Mouse (Mus musculus): Measurements from ENCODE around the gene Alg12. TPM values are rescaled to one million over a fixed set of nuclear protein-coding genes. Genes with fewer than 3 reads are reported as not detected.
"Not testable (repeated sequence)": the region's sequence is repeated elsewhere in the genome, so short reads cannot be mapped to it uniquely, and the experiment has no call there.

Gene Alg12
- polyA plus RNA-seq, 1 experiment from 2014 or later, result 8.1 TPM

GRCm38 (mm10) chr15:88814411-88815047 is 4.6 kb downstream of the Alg12 start:
- H3K9me3 ChIP-seq (ENCODE audit: control insufficient read depth, low read length), result no peaks in the 10 kb centered on the region
- DNase-seq, result peak; percentile 11
- no peaks in the 10 kb centered on the region for H3K27me3 ChIP-seq (ENCODE audit: control insufficient read depth, insufficient read depth, low read length)
- H3K27ac ChIP-seq (replicated peaks; ENCODE audit: low read depth, low read length), result no peak overlapping the region
- peaks cover 4% of the 10 kb centered on the region for H3K4me1 ChIP-seq (ENCODE audit: control insufficient read depth, insufficient read depth, low read length)
- H3K4me3 ChIP-seq (replicated peaks; ENCODE audit: low read depth, low read length), result no peak overlapping the region
- peaks cover 45% of the 10 kb centered on the region for H3K36me3 ChIP-seq (ENCODE audit: control insufficient read depth, insufficient read depth, low read length)
- no peak overlapping the region for H3K4me2 ChIP-seq (ENCODE audit: low read length)
- no peak overlapping the region for H3K9ac ChIP-seq (replicated peaks; ENCODE audit: low read length)
- WGBS, result 97% methylated on average over 11 of the region's 11 CpGs
- no peak for ATAC-seq (ENCODE audit: low FRiP score, low TSS enrichment)

GRCm38 (mm10) chr15:88813873-88814272 is 5.2 kb downstream of the Alg12 start:
- H3K27ac ChIP-seq (replicated peaks; ENCODE audit: low read depth, low read length); H3K4me1 ChIP-seq (ENCODE audit: control insufficient read depth, insufficient read depth, low read length); DNase-seq; H3K4me2 ChIP-seq (ENCODE audit: low read length); H3K4me3 ChIP-seq (replicated peaks; ENCODE audit: low read depth, low read length); H3K9me3 ChIP-seq (ENCODE audit: control insufficient read depth, low read length); ATAC-seq (ENCODE audit: low FRiP score, low TSS enrichment); H3K27me3 ChIP-seq (ENCODE audit: control insufficient read depth, insufficient read depth, low read length); H3K9ac ChIP-seq (replicated peaks; ENCODE audit: low read length): not testable (repeated sequence)
- H3K36me3 ChIP-seq (ENCODE audit: control insufficient read depth, insufficient read depth, low read length), result peaks cover 49% of the 10 kb centered on the region
- 100% methylated on average over 2 of the region's 2 CpGs for WGBS

GRCm38 (mm10) chr15:88813262-88813661 is 5.9 kb downstream of the Alg12 start:
- ATAC-seq (ENCODE audit: low FRiP score, low TSS enrichment) (no peak), DNase-seq (no peak)
- H3K9ac ChIP-seq (replicated peaks; ENCODE audit: low read length), result no peak overlapping the region
- no peaks in the 10 kb centered on the region for H3K9me3 ChIP-seq (ENCODE audit: control insufficient read depth, low read length)
- no peak overlapping the region for H3K27ac ChIP-seq (replicated peaks; ENCODE audit: low read depth, low read length)
- 98% methylated on average over 3 of the region's 3 CpGs for WGBS
- peaks cover 49% of the 10 kb centered on the region for H3K36me3 ChIP-seq (ENCODE audit: control insufficient read depth, insufficient read depth, low read length)
- H3K27me3 ChIP-seq (ENCODE audit: control insufficient read depth, insufficient read depth, low read length), result no peaks in the 10 kb centered on the region
- no peak overlapping the region for H3K4me3 ChIP-seq (replicated peaks; ENCODE audit: low read depth, low read length)
- no peak overlapping the region for H3K4me2 ChIP-seq (ENCODE audit: low read length)
- peaks cover under 1% of the 10 kb centered on the region for H3K4me1 ChIP-seq (ENCODE audit: control insufficient read depth, insufficient read depth, low read length)

GRCm38 (mm10) chr15:88810369-88810768 is 8.7 kb downstream of the Alg12 start:
- Histone ChIP-seq H3K9ac (replicated peaks; ENCODE audit: low read length) (no peak overlapping the region), H3K9me3 (ENCODE audit: control insufficient read depth, low read length) (no peaks in the 10 kb centered on the region), H3K4me2 (ENCODE audit: low read length) (no peak overlapping the region), H3K4me3 (replicated peaks; ENCODE audit: low read depth, low read length) (no peak overlapping the region), H3K4me1 (ENCODE audit: control insufficient read depth, insufficient read depth, low read length) (no peaks in the 10 kb centered on the region), H3K27me3 (ENCODE audit: control insufficient read depth, insufficient read depth, low read length) (no peaks in the 10 kb centered on the region), H3K36me3 (ENCODE audit: control insufficient read depth, insufficient read depth, low read length) (peaks cover 57% of the 10 kb centered on the region), H3K27ac (replicated peaks; ENCODE audit: low read depth, low read length) (no peak overlapping the region)
- ATAC-seq (ENCODE audit: low FRiP score, low TSS enrichment) (no peak), DNase-seq (no peak)
- WGBS, result 97% methylated on average over 2 of the region's 2 CpGs

- Histone ChIP-seq H3K9ac (replicated peaks; ENCODE audit: low read length) (no peak overlapping the region), H3K27ac (replicated peaks; ENCODE audit: low read depth, low read length) (no peak overlapping the region), H3K4me3 (replicated peaks; ENCODE audit: low read depth, low read length) (no peak overlapping the region), H3K27me3 (ENCODE audit: control insufficient read depth, insufficient read depth, low read length) (no peaks in the 10 kb centered on the region), H3K4me1 (ENCODE audit: control insufficient read depth, insufficient read depth, low read length) (no peaks in the 10 kb centered on the region), H3K4me2 (ENCODE audit: low read length) (no peak overlapping the region), H3K36me3 (ENCODE audit: control insufficient read depth, insufficient read depth, low read length) (peaks cover 57% of the 10 kb centered on the region), H3K9me3 (ENCODE audit: control insufficient read depth, low read length) (no peaks in the 10 kb centered on the region)
- DNase-seq (no peak), ATAC-seq (ENCODE audit: low FRiP score, low TSS enrichment) (no peak)
- WGBS, result 87% methylated on average over 8 of the region's 8 CpGs
Observed at GRCm38 (mm10) chr15:88808121-88808520, 11.0 kb downstream of the Alg12 start.

- no peak for DNase-seq
- Histone ChIP-seq H3K4me2 (ENCODE audit: low read length) (no peak overlapping the region), H3K27me3 (ENCODE audit: control insufficient read depth, insufficient read depth, low read length) (no peaks in the 10 kb centered on the region), H3K9me3 (ENCODE audit: control insufficient read depth, low read length) (no peaks in the 10 kb centered on the region), H3K27ac (replicated peaks; ENCODE audit: low read depth, low read length) (no peak overlapping the region), H3K4me1 (ENCODE audit: control insufficient read depth, insufficient read depth, low read length) (no peaks in the 10 kb centered on the region), H3K36me3 (ENCODE audit: control insufficient read depth, insufficient read depth, low read length) (peaks cover 26% of the 10 kb centered on the region), H3K9ac (replicated peaks; ENCODE audit: low read length) (no peak overlapping the region), H3K4me3 (replicated peaks; ENCODE audit: low read depth, low read length) (no peak overlapping the region)
- no peak for ATAC-seq (ENCODE audit: low FRiP score, low TSS enrichment)
- 89% methylated on average over 6 of the region's 6 CpGs for WGBS
Observed at GRCm38 (mm10) chr15:88802348-88802747, 16.8 kb downstream of the Alg12 start.

- no peak overlapping the region for H3K4me2 ChIP-seq (ENCODE audit: low read length)
- H3K9me3 ChIP-seq (ENCODE audit: control insufficient read depth, low read length), result no peaks in the 10 kb centered on the region
- no peak overlapping the region for H3K27ac ChIP-seq (replicated peaks; ENCODE audit: low read depth, low read length)
- WGBS, result 89% methylated on average over 3 of the region's 3 CpGs
- ATAC-seq (ENCODE audit: low FRiP score, low TSS enrichment) (no peak), DNase-seq (no peak)
- no peaks in the 10 kb centered on the region for H3K27me3 ChIP-seq (ENCODE audit: control insufficient read depth, insufficient read depth, low read length)
- H3K36me3 ChIP-seq (ENCODE audit: control insufficient read depth, insufficient read depth, low read length), result peaks cover 26% of the 10 kb centered on the region
- H3K4me3 ChIP-seq (replicated peaks; ENCODE audit: low read depth, low read length), result no peak overlapping the region
- no peaks in the 10 kb centered on the region for H3K4me1 ChIP-seq (ENCODE audit: control insufficient read depth, insufficient read depth, low read length)
- H3K9ac ChIP-seq (replicated peaks; ENCODE audit: low read length), result no peak overlapping the region
Observed at GRCm38 (mm10) chr15:88801903-88802302, 17.2 kb downstream of the Alg12 start.

- Histone ChIP-seq H3K9ac (replicated peaks; ENCODE audit: low read length) (no peak overlapping the region), H3K27ac (replicated peaks; ENCODE audit: low read depth, low read length) (no peak overlapping the region), H3K4me3 (replicated peaks; ENCODE audit: low read depth, low read length) (no peak overlapping the region), H3K27me3 (ENCODE audit: control insufficient read depth, insufficient read depth, low read length) (no peaks in the 10 kb centered on the region), H3K4me1 (ENCODE audit: control insufficient read depth, insufficient read depth, low read length) (no peaks in the 10 kb centered on the region), H3K4me2 (ENCODE audit: low read length) (no peak overlapping the region), H3K36me3 (ENCODE audit: control insufficient read depth, insufficient read depth, low read length) (peaks cover 20% of the 10 kb centered on the region), H3K9me3 (ENCODE audit: control insufficient read depth, low read length) (no peaks in the 10 kb centered on the region)
- no peak for DNase-seq
- ATAC-seq (ENCODE audit: low FRiP score, low TSS enrichment), result no peak
- WGBS, result 81% methylated on average over 6 of the region's 6 CpGs
Observed at GRCm38 (mm10) chr15:88800921-88801354, 18.2 kb downstream of the Alg12 start.

GRCm38 (mm10) chr15:88799950-88800371 is 19.2 kb downstream of the Alg12 start:
- H3K9me3 ChIP-seq (ENCODE audit: control insufficient read depth, low read length), result no peaks in the 10 kb centered on the region
- no peaks in the 10 kb centered on the region for H3K4me1 ChIP-seq (ENCODE audit: control insufficient read depth, insufficient read depth, low read length)
- no peak overlapping the region for H3K9ac ChIP-seq (replicated peaks; ENCODE audit: low read length)
- peaks cover 13% of the 10 kb centered on the region for H3K36me3 ChIP-seq (ENCODE audit: control insufficient read depth, insufficient read depth, low read length)
- no peak overlapping the region for H3K4me3 ChIP-seq (replicated peaks; ENCODE audit: low read depth, low read length)
- ATAC-seq (ENCODE audit: low FRiP score, low TSS enrichment) (no peak), DNase-seq (no peak)
- H3K27ac ChIP-seq (replicated peaks; ENCODE audit: low read depth, low read length), result no peak overlapping the region
- WGBS, result 91% methylated on average over 11 of the region's 11 CpGs
- H3K27me3 ChIP-seq (ENCODE audit: control insufficient read depth, insufficient read depth, low read length), result no peaks in the 10 kb centered on the region
- no peak overlapping the region for H3K4me2 ChIP-seq (ENCODE audit: low read length)

All from midbrain, embryonic 14.5 days (tissue).